Mouse (Mus musculus) liver, embryonic 12.5 days (tissue): ENCODE data around the gene Dync1i2. TPM values are rescaled to one million over a fixed set of nuclear protein-coding genes. Genes with fewer than 3 reads are reported as not detected.

Experiments
- ATAC-seq: fragments of 200-750 bp; cut with Nextera tagmentation; 2 replicates; pipeline ENCODE4 v1.8.0; 2017; ENCODE audit warnings: moderate number of reproducible peaks, mild to moderate bottlenecking, moderate library complexity
- H3K27ac ChIP-seq: fragments of 300-500 bp; sonication (generic); 2 replicates; pipeline ENCODE4 v1.5.1; 2016; ENCODE audit warnings: mild to moderate bottlenecking
- H3K27me3 ChIP-seq: fragments of 300-500 bp; sonication (generic); replicated peaks from 2 replicates; pipeline ENCODE4 v1.6.1; 2016; ENCODE audit warnings: mild to moderate bottlenecking, moderate library complexity
- H3K36me3 ChIP-seq: fragments of 300-500 bp; sonication (generic); 2 replicates; pipeline ENCODE4 v1.6.1; 2016; ENCODE audit warnings: mild to moderate bottlenecking, moderate library complexity
- H3K4me1 ChIP-seq: fragments of 300-500 bp; sonication (generic); 2 replicates; pipeline ENCODE4 v1.6.1; 2016
- H3K4me2 ChIP-seq: fragments of 300-500 bp; sonication (generic); 2 replicates; pipeline ENCODE4 v1.6.1; 2016; ENCODE audit warnings: mild to moderate bottlenecking, moderate library complexity
- H3K4me3 ChIP-seq: fragments of 300-500 bp; sonication (generic); 2 replicates; pipeline ENCODE4 v1.5.1; 2016; ENCODE audit warnings: mild to moderate bottlenecking, moderate library complexity
- H3K9ac ChIP-seq: fragments of 300-500 bp; sonication (generic); 2 replicates; pipeline ENCODE4 v1.6.1; 2016; ENCODE audit warnings: mild to moderate bottlenecking, moderate library complexity
- H3K9me3 ChIP-seq: fragments of 300-500 bp; sonication (generic); replicated peaks from 2 replicates; pipeline ENCODE4 v1.6.1; 2016; ENCODE audit warnings: mild to moderate bottlenecking, moderate library complexity
- WGBS: fragments of 180-500 bp; shearing (Covaris S2); methylation state at CpG from one replicate; pipeline ENCODE4 v1.1.7; 2016; ENCODE audit not compliant: insufficient replicate concordance; 5-methylcytosine and 5-hydroxymethylcytosine counted together
- polyA plus RNA-seq: library from polyadenylated mRNA; unstranded; fragments of >200 nt; fragmentation: Nextera tagmentation; extraction: Ambion mirVana; gene quantifications from 2 replicates; pipeline ENCODE4 v1.2.1, GENCODE M21; 2016

The Dync1i2 gene
- polyA plus RNA-seq, 1 experiment from 2014 or later = 42.0 TPM

DNA sequence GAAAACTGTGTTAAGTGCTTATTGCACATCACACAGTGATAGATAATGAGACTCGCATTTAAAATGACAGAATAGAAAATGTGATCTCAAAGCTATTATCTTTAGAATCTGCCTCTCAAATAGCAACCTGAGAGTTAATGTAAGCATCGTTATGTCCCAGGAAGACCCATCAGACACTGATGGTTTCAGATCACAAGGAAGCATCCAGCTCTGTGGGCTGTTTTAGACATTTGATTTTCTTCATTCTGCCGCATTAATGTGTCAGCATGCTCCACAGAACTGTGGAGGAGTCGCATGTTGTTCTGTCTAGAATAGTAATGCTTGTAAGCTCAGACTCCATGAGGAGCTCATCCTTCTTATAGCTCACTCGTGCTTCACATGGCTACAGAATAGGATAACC is 34.6 kb downstream of the Dync1i2 start:
- peaks cover 4% of the 10 kb centered on the region; the same call in 1 of the 2 replicates for H3K4me1 ChIP-seq
- no peak overlapping the region for H3K27ac ChIP-seq
- 84% methylated on average over 5 of the region's 5 CpGs for WGBS
- H3K4me3 ChIP-seq = no peak overlapping the region
- H3K36me3 ChIP-seq = peaks cover 58% of the 10 kb centered on the region
- H3K27me3 ChIP-seq = no peaks in the 10 kb centered on the region
- no peak overlapping the region for H3K9ac ChIP-seq
- no peak for ATAC-seq
- no peaks in the 10 kb centered on the region for H3K9me3 ChIP-seq
- no peak overlapping the region for H3K4me2 ChIP-seq

DNA sequence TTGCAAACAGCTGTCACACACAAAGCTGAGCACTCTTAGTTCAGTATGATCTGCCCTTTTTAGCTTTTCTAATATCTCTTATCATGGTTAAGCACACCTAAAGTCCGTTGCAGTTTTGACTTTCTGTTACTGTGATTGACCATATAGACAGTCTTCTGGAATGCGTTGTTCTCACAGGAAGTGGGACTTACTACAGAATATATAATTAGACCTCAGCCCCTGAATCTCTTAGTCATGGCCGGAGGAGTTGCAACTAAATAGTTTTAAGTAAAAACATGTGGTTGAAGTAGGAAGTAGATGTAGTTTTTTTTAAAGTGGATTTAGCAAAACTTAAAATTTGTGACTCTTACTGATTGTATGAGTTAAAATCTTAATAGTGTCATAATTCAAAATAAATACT is 36.6 kb downstream of the Dync1i2 start:
- WGBS = 26% methylated on average over 3 of the region's 3 CpGs
- no peak overlapping the region for H3K4me3 ChIP-seq
- peaks cover 4% of the 10 kb centered on the region; the same call in 1 of the 2 replicates for H3K4me1 ChIP-seq
- no peak for ATAC-seq
- no peak overlapping the region for H3K9ac ChIP-seq
- no peak overlapping the region for H3K4me2 ChIP-seq
- H3K9me3 ChIP-seq = no peaks in the 10 kb centered on the region
- H3K36me3 ChIP-seq = peaks cover 65% of the 10 kb centered on the region
- no peak overlapping the region for H3K27ac ChIP-seq
- H3K27me3 ChIP-seq = no peaks in the 10 kb centered on the region

DNA sequence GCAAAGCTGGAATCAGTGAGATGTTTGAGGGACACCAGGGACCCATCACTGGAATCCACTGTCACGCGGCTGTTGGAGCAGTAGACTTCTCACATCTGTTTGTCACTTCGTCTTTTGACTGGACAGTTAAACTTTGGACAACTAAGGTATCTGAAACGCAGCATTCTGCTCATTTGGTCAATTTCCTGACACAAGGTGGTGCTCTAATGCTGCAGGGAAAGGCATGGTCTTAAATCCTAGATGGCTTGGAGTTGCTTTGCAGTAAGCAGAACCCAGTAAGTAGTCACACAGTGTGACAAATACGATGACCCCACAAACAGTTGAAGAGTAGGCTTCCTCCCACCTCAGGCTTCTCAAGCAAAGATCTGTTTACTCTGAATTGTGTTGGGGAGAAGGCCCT is 39.3 kb downstream of the Dync1i2 start:
- Histone ChIP-seq H3K27ac (no peak overlapping the region), H3K4me2 (no peak overlapping the region), H3K4me3 (no peak overlapping the region), H3K9me3 (no peaks in the 10 kb centered on the region), H3K9ac (no peak overlapping the region), H3K4me1 (peaks cover 18% of the 10 kb centered on the region; the same call in 1 of the 2 replicates), H3K27me3 (no peaks in the 10 kb centered on the region), H3K36me3 (peaks cover 73% of the 10 kb centered on the region)
- WGBS = 82% methylated on average over 5 of the region's 5 CpGs
- no peak for ATAC-seq

DNA sequence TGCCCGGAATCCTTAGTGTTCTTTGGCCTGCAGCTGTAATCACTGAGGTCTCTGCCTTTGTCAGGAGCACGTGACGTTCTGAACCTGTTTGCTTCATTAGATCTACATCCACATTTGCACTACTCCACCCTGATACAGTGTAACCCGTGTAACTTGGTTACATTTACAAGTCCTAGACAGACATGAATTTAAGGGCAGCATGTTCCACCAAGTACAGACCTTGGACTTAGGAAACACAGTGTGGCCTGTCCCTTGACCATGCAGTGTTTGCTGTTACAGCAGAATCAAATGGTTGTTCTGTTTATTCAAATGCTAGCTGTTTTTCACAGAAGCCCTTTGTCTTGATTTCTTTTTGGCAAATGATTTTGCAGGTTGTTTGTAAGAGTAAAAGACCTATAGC is 43.3 kb downstream of the Dync1i2 start:
- 0 out of 2 replicates have a peak, but pooled peaks have one; percentile 30 for ATAC-seq
- Histone ChIP-seq H3K36me3 (peaks cover 84% of the 10 kb centered on the region), H3K9ac (no peak overlapping the region), H3K27me3 (no peaks in the 10 kb centered on the region), H3K9me3 (no peaks in the 10 kb centered on the region), H3K27ac (no peak overlapping the region), H3K4me1 (peaks cover 13% of the 10 kb centered on the region; the same call in 1 of the 2 replicates), H3K4me2 (no peak overlapping the region), H3K4me3 (no peak overlapping the region)
- 65% methylated on average over 4 of the region's 4 CpGs for WGBS

DNA sequence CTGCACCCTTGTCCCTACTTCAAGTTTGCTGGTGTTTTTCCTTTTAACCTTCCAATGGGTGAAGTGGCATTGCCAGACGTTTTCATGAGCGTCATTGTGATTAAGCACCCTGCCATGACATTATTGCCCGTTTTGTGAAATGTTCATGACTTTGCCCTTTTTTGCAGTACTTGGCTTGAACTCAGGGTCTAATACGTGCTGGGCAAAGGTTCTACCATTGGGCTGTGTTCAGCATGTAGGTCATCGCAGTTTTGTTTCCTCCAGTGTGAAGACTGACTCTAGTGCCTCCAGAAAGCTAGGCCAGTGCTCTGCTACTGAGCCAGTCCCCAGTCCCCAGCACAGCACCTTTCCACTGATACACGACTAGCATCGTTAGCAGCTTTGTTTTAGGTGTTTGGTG is 45.1 kb downstream of the Dync1i2 start:
- WGBS = 90% methylated on average over 7 of the region's 7 CpGs
- Histone ChIP-seq H3K9ac (no peak overlapping the region), H3K27ac (no peak overlapping the region), H3K9me3 (no peaks in the 10 kb centered on the region), H3K4me3 (no peak overlapping the region), H3K4me1 (peaks cover 13% of the 10 kb centered on the region; the same call in 1 of the 2 replicates), H3K27me3 (no peaks in the 10 kb centered on the region), H3K4me2 (no peak overlapping the region), H3K36me3 (peaks cover 82% of the 10 kb centered on the region)
- no peak for ATAC-seq

DNA sequence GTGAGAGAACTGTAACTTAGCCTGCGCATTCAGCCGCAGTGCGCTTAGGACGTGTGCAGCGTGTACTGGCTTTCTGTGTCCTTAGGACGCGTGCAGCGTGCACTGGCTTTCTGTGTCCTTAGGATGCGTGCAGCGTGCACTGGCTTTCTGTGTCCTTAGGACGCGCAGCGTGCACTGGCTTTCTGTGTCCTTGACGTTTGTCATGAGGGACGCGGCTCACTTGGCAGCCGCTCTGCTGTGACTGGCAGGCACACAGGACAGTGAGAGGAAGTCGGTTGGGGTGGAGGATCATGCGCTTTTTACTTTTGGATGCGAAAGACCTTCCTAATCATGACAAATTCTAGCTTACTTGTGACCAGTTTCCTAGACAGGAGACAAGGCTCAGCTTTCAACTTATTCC is 53.1 kb downstream of the Dync1i2 start:
- no peak overlapping the region for H3K27ac ChIP-seq
- H3K27me3 ChIP-seq = no peaks in the 10 kb centered on the region
- no peak overlapping the region for H3K4me2 ChIP-seq
- H3K9ac ChIP-seq = no peak overlapping the region
- H3K4me1 ChIP-seq = peaks cover 19% of the 10 kb centered on the region
- no peaks in the 10 kb centered on the region for H3K9me3 ChIP-seq
- H3K36me3 ChIP-seq = peaks cover 71% of the 10 kb centered on the region
- 92% methylated on average over 20 of the region's 20 CpGs for WGBS
- ATAC-seq = no peak
- H3K4me3 ChIP-seq = no peak overlapping the region

DNA sequence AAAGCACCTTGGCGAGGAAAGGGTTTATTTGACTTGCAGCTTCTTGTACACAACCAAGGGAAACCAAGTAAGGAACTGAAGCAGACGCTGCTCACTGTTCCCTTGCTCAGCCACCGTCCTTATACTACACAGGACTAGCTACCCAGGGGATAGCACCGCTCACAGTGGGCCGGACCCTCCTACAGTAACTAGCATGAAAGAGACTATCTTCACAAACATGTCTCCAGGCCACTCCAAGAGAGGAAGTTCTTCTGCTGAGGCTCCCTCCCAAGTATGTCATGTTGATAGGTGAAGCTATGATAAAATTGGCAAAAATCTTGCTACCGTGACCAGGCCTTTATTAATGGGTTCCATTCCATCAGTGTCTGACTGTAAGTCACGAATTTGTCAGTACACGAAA is 57.2 kb downstream of the Dync1i2 start:
- no peak overlapping the region for H3K4me3 ChIP-seq
- peak overlapping the region; percentile 65 for H3K27ac ChIP-seq
- peak; percentile 51; the same call in 1 of the 2 replicates for ATAC-seq
- H3K9me3 ChIP-seq = no peaks in the 10 kb centered on the region
- H3K4me1 ChIP-seq = peaks cover 34% of the 10 kb centered on the region
- WGBS = 65% methylated on average over 8 of the region's 8 CpGs
- no peaks in the 10 kb centered on the region for H3K27me3 ChIP-seq
- H3K36me3 ChIP-seq = peaks cover 36% of the 10 kb centered on the region
- H3K9ac ChIP-seq = no peak overlapping the region
- no peak overlapping the region for H3K4me2 ChIP-seq

DNA sequence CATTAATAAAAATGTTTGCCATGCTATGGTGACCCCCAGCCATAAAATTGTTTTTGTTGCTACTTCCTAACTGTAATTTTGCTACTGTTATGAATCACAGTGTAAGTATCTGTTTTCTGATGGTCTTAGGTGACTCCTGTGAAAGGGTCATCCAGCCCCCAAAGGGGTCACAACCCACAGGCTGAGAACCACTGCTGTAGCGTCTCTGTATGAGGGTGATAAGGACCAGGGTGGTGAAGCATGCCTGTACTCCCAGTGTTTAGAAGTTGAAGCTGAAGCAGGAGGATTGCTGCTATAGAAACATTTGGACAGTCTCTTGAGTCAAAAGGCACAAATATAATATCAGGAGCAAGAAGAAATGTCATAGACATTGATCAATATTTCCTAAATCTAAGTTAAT is 57.8 kb downstream of the Dync1i2 start:
- Histone ChIP-seq H3K27me3 (no peaks in the 10 kb centered on the region), H3K9ac (no peak overlapping the region), H3K4me3 (no peak overlapping the region), H3K4me1 (peaks cover 35% of the 10 kb centered on the region), H3K27ac (peak overlapping the region; percentile 65), H3K4me2 (no peak overlapping the region), H3K36me3 (peaks cover 34% of the 10 kb centered on the region), H3K9me3 (no peaks in the 10 kb centered on the region)
- WGBS = 16% methylated on average over 1 of the region's 1 CpGs
- ATAC-seq = peak; percentile 72

DNA sequence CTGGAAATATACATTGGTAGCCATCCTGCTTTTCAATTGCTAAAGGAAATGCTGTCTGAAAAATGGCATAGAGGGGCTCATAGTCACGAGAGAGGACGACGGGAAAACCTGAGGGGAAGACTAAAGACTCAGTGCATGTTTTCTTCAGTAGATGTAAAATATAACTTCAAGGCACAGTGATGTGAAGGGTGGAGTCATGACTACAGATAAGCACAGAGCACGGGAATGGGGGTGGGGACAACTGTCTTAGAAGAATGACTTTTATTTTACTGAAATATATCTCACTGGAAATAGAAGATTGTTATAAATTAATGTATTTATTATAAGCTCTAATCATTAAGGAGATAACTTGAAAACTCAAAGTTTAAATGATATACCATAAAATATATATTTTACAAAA is 58.6 kb downstream of the Dync1i2 start:
- Histone ChIP-seq H3K4me3 (no peak overlapping the region), H3K4me2 (peak overlapping the region; percentile 60), H3K27ac (peak overlapping the region; percentile 71), H3K27me3 (no peaks in the 10 kb centered on the region), H3K9me3 (no peaks in the 10 kb centered on the region), H3K4me1 (peaks cover 37% of the 10 kb centered on the region), H3K9ac (no peak overlapping the region), H3K36me3 (peaks cover 33% of the 10 kb centered on the region)
- ATAC-seq = peak; percentile 80
- 24% methylated on average over 4 of the region's 4 CpGs for WGBS

DNA sequence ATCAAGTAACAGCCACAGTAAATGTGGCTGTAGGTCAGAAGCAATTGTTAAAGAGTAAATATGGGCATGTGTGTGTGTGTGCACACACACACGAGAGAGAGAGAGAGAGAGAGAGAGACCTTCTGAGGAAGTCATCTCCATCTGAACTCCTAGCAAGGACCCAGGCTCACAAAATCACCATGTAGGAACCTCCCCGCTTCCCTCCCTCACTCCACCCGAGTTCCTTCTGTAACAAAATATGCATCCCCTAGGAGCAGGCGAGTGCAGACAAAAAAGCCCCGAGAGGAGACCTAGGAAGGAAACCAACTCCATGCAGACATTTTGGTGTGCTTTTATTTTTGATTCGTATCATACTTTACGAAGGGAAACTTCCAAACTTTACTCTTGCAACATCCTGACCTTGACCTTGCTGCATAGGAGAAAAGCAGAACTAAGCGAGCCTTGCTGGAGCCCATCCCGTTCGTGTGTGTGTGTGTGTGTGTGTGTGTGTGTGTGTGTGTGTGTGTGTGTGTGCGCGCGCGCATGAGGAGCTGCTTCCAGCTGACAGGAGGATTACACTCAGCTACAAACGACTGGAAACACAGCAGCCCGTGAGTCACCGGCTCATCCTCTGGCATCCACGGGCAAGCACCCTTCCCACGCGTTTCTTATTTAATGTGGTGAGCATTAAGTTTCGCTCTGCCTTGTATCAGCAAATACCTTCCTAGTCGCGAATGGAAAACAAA is 62.6 kb downstream of the Dync1i2 start:
- peaks cover 26% of the 10 kb centered on the region; the same call in 1 of the 2 replicates for H3K36me3 ChIP-seq
- ATAC-seq = no peak
- H3K4me2 ChIP-seq = peak overlapping the region; percentile 4; the same call in 1 of the 2 replicates
- H3K27ac ChIP-seq = 0 out of 2 replicates have a peak overlapping the region, but pooled peaks have one; percentile 26
- H3K4me3 ChIP-seq = no peak overlapping the region; the same call in 1 of the 2 replicates
- no peaks in the 10 kb centered on the region for H3K27me3 ChIP-seq
- no peaks in the 10 kb centered on the region for H3K9me3 ChIP-seq
- H3K9ac ChIP-seq = no peak overlapping the region
- WGBS = 59% methylated on average over 23 of the region's 23 CpGs
- peaks cover 23% of the 10 kb centered on the region for H3K4me1 ChIP-seq

DNA sequence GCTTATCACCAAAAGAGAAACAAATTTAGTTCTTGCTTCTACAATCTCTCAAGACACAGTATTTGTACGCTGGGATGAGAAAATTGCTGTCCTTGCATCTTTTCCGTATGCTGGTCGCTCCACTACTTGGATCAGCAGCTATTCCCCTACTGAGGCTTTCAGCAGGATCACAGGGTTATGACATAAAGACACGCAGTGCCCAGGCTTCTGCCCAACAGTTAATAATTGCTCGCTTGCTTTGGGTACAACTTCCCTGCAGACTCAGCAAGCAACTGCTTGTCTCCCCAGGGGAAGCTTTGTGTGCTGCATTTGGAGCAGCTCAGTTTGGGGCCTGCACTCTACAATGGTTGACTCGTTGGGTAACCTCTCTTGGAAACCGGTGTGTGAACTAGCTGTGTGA is 64.2 kb downstream of the Dync1i2 start:
- Histone ChIP-seq H3K4me1 (peaks cover 10% of the 10 kb centered on the region), H3K9me3 (no peaks in the 10 kb centered on the region), H3K4me3 (no peak overlapping the region), H3K9ac (no peak overlapping the region), H3K27me3 (no peaks in the 10 kb centered on the region), H3K36me3 (peaks cover 30% of the 10 kb centered on the region; the same call in 1 of the 2 replicates), H3K4me2 (no peak overlapping the region), H3K27ac (no peak overlapping the region)
- 88% methylated on average over 7 of the region's 7 CpGs for WGBS
- no peak for ATAC-seq

DNA sequence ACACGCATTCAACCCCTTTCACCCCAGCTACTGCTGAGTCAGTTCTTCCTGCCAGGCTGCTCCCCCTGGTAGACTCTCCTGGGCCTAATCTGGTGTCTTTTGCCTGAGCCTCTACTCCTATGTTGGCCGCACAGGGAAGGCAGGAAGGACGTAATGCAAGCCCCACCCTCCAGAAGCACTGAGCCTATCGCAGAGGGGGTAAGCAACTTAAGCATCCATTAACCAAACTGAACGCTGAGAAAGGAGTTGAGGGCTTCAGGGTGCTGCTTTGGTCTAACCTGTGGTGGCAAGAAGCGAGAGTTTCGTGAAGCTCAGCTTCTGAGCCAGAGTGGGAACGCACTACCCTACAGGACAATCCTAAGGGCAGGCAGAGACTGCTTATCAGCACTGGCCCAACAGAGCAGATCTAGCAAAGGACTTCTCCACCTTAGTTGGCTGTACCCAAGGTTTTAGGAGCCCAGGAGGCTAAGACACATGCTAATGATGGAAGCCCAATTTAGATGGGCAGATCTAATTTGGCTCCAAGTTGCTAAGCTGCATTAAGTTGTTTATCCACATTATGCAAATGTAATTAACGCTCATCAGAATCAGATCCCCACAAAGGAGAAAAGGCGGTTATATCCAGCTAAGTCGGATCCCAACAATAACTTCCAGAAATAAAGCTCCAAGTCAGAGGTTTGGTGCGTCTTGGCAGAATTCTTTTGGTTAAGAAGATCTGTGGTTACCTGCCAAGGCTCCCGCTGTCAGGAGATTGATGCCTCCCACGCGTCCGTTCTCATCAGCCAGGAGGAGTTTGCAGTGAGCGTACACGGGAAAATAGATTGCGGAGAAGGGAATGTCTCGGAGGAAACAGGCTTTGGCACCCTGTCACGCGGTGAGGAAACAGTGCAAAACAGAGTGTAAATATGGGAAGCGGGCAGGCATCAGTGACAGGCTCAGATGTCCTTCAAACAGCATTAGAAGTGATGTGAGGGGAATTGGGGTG is 67.6 kb downstream of the Dync1i2 start:
- WGBS = 83% methylated on average over 23 of the region's 23 CpGs
- Histone ChIP-seq H3K9ac (no peak overlapping the region), H3K4me3 (no peak overlapping the region), H3K36me3 (peaks cover 43% of the 10 kb centered on the region), H3K27ac (no peak overlapping the region), H3K27me3 (no peaks in the 10 kb centered on the region), H3K4me1 (0 out of 2 replicates have a peak, but pooled peaks cover 3% of the 10 kb centered on the region), H3K4me2 (no peak overlapping the region), H3K9me3 (no peaks in the 10 kb centered on the region)
- no peak for ATAC-seq
